Mouse (Mus musculus) embryo, embryonic 10.5 days (tissue): ENCODE measurements around the gene Meox1.

Experiments
- DNase-seq: peaks from one replicate; pipeline ENCODE4 v3.0.0-alpha.2; 2015; ENCODE audit warnings: low spot score

The Meox1 gene

DNA sequence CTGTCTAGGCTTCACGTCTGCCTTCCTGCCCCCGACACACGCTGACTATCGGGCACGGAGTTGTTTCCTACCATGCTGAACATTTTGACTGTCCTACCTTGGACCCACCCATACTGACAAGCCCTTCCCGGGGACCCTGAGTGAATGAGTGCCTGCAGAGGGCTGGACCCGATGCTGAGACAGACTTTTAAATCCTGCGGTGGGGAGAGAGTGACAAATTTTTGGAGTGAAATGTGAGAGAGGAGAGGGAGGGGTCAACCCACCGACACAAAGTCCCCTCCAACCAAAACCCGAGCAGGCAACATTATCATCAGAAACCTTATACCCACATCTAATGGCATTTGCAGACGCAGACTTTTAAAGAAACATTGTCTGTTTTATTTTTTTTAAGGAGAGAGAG is at the start of gene Meox1:
Meox1 (minus strand) TSS at position 171 of the 400 bp plus-strand sequence.
- peak; percentile 75 for DNase-seq

GRCm38 (mm10) chr11:101943055-101943454 is 48.9 kb upstream of the Meox1 start:
- no peak for DNase-seq

GRCm38 (mm10) chr11:101937108-101937507 is 42.9 kb upstream of the Meox1 start:
- DNase-seq: peak; percentile 61

GRCm38 (mm10) chr11:101936421-101936820 is 42.2 kb upstream of the Meox1 start:
- DNase-seq: peak; percentile 50

DNA sequence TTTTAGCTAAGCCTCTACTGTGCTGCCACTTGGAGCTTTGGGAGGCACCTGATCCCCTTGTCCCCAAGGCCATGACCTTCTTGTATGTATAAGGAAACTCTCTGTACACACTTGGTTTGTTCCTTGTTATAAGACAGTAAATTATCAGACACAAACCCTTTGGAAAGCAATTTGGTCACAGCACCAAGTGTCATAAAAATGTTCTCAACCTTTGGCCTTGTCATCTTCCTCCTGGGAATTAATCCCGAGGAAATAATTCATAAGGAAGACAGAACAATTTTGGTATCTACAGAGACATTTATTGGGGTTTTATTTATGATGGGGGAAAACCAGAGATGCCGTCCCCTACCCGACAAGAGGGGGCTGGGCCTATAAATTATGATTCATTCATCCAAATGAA is 41.6 kb upstream of the Meox1 start:
- no peak for DNase-seq

- DNase-seq: no peak
Measured at GRCm38 (mm10) chr11:101931978-101932377, 37.8 kb upstream of the Meox1 start.

DNA sequence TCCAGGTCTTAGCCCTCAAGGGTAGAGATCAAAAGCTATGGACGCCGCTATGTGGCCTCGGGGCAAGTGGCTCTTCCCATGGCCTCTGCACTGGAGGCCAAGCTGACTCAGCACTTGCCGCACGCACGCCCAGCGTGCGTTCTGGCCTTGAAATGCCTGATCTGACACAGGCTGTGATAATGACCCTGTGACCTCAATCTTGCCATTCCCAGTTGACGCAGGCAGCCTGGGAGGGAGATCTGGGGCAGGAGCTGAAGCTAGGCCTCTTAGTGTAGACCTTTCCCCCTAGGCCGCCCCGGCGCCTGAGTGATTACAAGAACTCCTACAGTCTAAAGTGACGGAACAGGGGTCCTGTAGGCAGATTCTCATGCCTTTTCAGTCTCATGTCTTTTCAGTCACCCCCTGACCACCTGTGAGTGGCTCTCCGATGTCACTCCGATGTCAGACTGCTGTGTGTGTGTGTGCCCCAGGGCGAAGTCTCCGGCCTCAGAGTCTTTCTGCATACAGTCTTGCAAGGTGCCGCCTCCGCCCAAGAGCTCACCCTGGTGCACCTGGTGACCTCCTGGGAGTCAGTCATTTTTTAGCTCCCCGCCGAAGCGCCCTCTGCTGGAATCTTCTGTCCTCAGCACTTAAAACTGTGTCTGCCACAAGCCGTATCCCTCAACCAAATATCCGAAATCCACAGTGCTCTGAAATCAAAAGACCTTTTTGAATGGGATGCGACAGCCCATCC is 34.0 kb upstream of the Meox1 start:
- DNase-seq: peak; percentile 74

- no peak for DNase-seq
Measured at GRCm38 (mm10) chr11:101926951-101927589, 32.9 kb upstream of the Meox1 start.

DNA sequence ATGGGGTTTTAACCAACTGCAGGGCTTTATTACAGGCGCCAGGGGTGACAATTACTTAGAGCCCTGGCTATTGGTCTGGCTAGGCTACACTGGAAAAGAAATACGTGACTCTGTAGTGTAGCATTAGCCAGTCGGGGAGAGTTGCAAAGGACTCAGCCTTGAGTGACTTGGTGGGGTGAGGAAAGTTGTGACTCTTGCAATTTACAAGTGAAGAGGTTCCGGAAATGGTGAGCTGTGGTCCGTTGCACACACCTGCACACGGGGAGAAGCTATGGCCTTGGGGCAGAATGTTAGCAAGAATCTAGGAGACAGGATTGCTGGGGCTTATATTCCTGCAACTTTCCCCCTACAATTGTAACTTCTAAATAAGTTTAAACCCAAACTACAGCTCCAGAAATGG is 31.5 kb upstream of the Meox1 start:
- DNase-seq: no peak

DNA sequence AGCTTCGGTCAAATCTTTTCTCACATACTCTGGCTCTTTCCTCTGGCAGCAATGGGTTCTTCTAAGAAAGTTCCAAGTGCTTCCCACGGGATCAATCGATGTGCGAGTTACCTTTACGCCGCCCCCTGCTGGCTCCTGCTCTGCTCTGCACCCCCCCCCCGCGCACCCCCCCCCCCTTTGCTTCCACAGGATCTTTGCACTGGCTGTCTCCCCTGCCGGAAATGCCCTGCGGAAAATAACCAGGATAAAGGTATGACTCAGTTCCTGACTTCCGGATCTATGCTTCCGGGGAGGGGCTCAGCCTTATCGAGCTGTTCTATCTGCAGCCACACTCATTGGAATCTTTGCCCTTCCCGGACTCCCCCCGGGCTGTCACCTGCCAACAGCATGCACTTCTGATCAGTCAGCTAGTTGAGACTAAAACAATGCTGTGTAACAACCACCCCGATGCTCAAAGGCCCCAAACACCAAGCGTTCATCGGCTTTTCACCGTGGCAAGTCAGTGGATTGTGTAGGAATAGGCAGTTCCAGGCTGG is 30.3 kb upstream of the Meox1 start:
- DNase-seq: no peak

DNA sequence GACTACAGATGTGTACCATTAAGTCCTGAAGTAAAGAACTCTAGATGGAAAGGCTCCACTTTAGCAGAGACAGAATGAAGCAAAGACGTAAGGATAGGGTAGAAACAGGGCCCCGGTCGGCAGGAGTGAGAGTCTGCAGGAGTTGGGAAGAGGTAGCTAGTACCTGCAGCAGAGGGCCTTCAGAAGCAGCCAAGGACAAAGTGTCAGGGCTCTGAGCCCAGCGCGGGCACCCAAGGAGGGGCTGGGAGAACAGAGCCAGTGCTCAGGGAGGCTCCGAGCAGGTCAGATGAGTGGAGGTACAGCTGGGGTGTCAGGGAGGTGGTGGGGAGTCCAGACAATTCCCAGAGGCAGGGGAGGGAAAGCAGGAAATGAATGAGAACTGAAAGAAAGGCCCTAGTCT is 29.8 kb upstream of the Meox1 start:
- DNase-seq: no peak

GRCm38 (mm10) chr11:101921361-101921952 is 27.3 kb upstream of the Meox1 start:
- DNase-seq: no peak

DNA sequence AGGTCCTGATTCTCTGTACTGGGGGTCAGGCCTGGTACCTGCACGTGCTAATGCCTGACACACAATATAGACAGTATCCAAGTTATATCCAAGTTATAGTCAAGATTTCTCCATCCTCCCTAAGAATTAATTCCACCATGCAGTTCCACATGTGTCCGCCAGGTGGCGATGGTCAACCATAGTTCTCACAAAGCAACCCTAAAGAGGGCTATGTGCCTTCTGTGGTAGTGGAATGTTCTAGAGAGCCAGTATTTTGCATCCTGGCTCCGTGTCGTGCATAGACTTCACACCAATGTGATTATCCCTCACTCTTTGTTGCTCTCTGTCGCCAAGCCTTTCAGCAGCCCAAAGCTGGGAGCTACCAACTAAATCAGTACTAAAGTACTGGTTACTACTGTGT is 25.5 kb upstream of the Meox1 start:
- peak; percentile 91 for DNase-seq

DNA sequence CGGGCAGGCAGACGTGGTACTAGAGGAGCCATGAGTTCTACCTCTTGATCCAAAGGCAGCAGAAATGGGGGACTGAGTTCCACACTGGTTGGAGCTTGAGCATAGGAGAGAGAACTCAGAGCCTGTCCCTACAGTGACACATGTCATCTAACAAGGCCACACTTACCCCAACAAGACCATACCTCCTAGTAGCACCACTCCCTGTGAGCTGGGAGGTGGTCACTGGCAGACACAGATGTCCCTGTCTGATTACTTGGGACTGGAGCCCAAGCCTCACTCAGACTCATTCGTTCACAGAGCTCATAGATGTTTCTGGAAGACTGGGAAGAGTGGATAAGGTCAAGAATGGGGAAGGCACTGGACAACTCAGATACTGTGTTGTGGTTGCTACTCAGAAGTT is 24.4 kb upstream of the Meox1 start:
- no peak for DNase-seq

GRCm38 (mm10) chr11:101916772-101917171 is 22.6 kb upstream of the Meox1 start:
- DNase-seq: no peak

- DNase-seq: no peak
Measured at GRCm38 (mm10) chr11:101913591-101913990, 19.4 kb upstream of the Meox1 start.

- DNase-seq: no peak
Measured at GRCm38 (mm10) chr11:101911855-101912579, 17.8 kb upstream of the Meox1 start.

GRCm38 (mm10) chr11:101910230-101910946 is 16.2 kb upstream of the Meox1 start:
- DNase-seq: peak; percentile 92

- no peak for DNase-seq
Measured at GRCm38 (mm10) chr11:101908777-101909176, 14.6 kb upstream of the Meox1 start.

- peak; percentile 91 for DNase-seq
Measured at GRCm38 (mm10) chr11:101905115-101905514, 10.9 kb upstream of the Meox1 start.

DNA sequence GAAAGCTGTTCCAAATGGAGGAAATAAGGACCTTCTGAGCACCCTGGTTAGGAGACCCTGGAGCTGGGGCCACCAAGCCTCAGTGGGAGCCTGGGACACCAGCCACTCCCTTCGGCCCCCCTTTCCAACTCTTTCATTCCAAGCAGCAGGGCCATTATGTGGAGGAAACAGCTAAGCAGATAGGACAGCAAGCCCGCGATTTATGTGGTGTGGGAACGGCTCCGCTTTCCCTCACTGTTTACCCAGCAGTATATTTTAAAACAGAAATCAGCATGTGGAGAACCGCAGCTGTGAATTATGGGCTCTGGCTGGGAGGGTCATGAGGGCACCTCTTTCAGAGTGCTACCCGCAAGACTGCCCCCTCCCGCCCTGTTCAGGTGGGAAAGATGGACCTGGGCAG is 7.1 kb upstream of the Meox1 start:
- no peak for DNase-seq

DNA sequence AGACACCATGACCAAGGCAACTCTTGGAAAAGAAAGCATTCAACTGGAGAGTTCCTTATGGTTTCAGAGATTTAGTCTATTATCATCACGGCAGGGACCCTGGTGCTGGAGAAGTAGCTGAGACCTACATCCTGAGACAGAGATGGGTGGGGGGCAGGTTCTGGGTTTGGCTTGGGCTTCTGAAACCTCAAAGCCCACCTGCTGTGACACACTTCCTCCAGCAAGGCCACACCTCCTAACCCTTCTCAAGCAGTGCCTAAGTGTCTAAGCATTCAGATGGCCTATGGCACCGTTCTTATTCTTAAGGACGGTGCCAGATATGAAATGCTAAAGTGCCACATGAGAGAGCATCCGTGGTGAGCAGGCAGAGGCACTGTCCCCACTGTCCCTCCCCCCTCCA is 4.2 kb upstream of the Meox1 start:
- no peak for DNase-seq
